Mouse (Mus musculus): Measurements from ENCODE around the gene Tmem52.

- TF ChIP-seq CTCF (IDR thresholded peaks at IDR 0.05; ENCODE audit: low read depth) (no peak), EP300 (optimal IDR thresholded peaks at IDR 0.05) (no peak)
Observed at GRCm38 (mm10) chr4:155505067-155505466, 36.2 kb downstream of the Tmem52 start.

Data from stomach, postnatal 0 days (tissue).